Mouse (Mus musculus): ENCODE results near the gene Wdr77.
"Not testable (repeated sequence)": the region's sequence is repeated elsewhere in the genome, so short reads cannot be mapped to it uniquely, and the experiment has no call there.

The Wdr77 gene

DNA sequence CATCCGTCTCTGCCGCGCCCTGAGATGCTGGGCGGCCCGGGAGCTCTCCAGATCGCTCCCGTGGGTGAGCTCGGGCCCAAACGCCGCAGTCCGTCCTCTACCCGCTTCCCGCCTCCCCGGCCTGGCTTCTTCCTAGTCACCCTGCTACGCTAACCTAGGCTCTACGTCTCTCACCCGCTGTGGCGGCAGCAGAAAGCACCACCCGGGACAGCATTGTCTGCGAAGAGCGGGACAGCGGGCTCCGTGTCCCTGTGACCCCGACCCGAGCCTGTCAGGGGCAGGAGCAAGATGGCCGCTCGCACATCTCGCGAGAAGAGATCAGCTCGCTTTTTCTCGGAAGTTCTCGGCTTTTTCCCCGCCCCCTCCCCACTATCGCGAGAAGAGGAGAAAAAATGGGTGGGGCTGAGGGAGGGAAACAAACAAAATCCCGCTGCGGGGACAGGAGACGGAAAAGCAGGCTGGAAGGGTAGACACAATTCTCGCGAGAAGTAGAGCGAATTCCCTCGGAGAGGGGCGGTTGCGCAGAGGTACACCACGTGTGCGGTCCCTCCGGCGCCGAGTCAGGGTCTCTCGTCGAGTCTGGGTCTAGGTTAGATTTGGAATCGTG, at the start of gene Wdr77:
TSS of gene Wdr77 (plus strand) at position 396 of the 607 bp plus-strand sequence.
- DNase-seq: peak; percentile 96 to 97

DNA sequence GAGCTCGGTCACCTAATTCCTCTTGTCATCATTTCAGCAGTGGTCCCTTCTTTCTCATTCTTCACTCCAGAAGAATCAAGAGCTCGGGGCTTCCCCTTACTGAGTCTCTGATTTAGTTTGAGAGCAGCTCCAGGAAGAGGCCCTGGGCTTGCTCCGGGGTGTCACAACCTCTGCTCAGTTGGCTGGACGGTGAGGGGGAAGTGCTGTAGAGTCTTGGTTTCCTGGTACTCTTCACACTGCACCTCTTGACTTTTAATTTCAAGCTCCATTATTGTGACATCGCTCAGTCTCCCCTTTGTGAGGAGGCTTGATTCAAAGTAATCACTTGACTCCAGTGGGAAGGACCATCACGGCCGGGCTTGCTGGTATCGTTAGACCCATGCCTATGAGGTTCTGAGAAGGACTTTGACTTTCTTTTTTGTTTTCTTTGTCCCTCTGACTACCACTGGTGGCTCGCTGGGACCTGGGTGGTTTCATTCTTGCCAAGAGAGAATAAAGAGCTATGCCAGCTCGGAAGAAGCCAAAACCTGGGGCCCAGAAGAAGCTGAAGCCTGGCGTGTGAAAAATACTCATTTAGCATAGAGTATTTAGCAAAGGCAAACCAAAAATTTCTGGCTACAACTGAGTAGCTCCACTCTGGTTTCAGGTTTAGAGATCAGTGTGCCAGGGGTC, 48.5 kb upstream of the Wdr77 start:
- peak; percentile 68 to 76 for DNase-seq

DNA sequence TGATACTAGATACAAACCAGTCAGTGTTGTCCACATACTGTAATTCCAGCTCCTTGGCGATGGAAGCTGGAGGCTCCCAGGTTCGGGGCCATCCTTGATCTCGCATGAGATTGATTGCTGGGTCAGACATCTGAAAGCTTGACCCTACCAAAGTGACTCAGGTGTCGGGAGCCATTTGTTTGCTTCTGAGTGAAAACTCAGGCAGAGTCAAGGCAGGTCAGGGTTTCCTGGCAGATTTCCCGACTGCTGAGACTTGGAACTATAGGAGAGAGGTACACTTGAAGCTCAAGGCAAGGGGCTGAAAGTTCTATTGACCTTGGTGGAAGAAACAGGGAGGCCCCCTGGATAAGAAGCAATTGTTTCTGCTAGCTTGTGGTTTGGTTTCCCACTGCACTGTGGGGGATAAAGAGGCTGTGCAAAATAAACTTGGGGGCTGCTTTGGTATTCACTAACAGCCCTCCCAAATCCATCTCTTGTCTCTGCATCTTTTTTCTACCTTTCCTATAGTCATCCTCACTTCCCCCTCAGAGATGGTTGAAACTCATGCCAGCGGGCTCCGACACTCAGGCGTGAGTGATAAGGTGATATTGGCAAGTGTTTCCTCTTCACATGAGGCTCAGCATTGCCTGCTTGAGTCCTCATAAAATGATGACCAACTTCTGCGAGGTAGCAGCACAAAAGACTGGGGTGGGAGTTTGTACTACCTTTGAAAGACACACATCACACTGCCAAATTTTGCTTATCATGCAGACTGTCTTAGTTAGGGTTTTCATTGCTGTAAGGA, 46.9 kb upstream of the Wdr77 start:
- DNase-seq: no peak

DNA sequence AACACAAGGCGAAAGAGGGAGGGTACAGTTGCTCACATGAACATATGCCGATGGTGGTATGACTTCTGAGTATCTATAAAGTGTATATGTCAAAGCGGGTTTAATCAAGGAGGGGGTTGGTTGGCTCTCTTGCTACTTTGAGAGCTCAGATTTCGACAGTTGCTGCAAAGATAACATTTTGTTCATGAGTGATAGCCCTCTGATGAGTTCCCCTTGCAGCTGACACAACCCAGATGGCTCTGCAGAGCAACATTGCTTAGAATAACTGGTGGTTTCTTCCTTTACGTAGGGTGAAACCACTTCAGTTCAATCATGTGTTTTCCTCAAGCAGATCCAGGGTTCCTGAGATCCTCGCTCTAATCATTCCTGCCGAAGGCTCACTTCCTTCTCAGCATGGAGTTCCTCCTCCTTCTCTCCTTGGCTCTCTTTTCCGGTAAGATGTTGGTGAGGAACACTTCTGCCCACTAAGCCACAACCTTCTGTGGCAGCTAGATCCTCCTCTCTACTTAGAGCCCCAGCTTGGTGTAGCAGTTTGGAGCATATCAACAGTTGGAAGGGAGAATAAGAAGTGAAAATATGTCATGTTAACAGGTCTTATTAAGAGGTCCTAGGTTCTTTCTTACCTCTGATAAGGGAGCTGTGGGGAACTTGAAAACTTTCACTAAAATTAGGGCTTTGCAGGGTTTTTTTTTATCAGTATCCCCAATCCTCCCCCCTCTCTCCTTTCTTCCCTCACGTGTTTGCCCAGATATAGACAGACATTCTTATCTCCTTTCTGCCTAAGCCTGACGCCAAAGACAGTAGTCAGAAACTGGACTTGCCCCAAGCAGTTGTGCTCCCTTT, 45.1 kb upstream of the Wdr77 start:
- DNase-seq: no peak

DNA sequence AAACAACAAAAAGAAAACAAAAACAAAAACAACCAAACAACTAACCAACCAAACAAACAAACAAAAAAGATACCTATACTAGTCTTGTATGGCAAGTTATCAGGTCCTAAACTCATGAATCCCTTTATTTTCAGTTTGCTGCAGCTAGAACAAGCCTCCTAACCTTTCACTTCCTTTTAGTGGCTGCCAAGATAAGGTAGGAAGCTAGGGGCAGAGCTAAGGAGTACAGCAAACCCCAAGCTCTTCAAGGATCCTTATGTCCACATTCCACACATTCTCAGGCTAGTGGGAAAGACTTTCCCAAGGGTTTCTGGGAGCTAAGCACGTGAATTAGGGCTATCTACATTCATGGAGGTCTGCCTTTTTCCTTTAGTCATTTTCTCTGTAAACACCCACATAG, 43.9 kb upstream of the Wdr77 start:
- DNase-seq: no peak

DNA sequence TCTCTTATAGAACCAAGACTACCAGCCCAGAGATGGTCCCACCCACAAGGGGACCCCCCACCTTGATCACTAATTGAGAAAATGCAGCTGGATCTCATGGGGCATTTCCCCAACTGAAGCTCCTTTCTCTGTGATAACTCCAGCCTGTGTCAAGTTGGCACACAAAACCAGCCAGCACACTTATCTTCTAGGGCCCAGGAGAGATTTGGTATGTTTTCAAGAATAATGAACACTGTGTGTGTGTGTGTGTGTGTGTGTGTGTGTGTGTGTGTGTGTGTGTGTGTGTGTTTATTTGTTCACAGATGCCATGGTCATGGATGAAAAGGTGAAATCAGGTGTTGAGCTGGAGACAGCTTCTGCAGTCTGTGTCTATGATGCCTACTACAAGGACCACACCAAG, 42.7 kb upstream of the Wdr77 start:
- not testable (repeated sequence) for DNase-seq

DNA sequence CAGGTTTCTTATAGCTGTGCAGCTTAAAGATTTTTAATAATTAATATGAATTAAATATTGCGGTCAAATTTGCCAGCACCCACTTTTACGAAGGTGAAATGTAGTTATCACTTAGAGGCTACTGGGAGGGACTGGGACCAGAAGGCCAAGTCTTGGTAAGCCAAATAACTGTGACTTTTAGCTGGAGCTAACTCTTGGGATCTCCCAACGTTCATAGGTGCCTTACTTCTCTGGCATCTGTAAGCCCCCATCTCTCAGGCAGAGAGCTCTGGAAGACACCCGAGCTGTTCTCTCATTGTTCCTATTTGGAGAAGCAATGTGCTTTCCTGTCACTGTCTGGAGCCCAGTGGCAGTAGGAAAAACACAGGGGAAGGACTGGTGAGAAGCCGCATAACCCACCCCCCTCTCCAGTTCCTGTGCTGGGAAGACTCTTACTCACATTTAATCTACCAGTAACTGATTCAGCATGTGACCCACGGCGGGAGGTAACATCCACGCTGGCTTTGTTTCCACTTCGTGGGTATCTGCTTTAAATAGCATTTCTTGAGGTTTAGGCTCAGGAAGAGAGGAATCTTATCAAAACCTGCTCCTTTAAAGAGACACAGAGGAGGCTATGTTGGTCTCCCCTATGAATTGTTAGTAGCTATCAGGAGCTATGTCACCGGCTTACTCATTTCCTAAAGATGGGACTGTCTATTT, 41.4 kb upstream of the Wdr77 start:
- no peak for DNase-seq

DNA sequence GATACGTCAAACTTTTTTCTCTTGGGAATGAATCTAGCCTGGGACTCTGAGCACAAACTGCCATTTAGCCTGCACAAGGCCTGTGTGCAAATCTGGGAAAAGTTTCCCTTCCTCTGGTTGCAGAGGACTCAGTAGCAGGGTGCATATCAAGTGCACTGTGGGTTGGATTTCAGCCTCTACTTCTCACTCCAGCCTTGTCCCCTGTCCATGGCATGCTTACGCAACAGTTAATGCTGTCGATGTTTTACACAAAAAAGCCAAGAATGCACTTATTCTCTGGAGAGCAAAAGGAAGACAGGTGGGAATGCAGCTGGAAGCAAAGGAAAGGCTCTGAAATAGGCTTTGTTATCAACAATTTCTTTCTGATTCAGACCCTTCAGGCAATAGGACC, 40.8 kb upstream of the Wdr77 start:
- no peak for DNase-seq

DNA sequence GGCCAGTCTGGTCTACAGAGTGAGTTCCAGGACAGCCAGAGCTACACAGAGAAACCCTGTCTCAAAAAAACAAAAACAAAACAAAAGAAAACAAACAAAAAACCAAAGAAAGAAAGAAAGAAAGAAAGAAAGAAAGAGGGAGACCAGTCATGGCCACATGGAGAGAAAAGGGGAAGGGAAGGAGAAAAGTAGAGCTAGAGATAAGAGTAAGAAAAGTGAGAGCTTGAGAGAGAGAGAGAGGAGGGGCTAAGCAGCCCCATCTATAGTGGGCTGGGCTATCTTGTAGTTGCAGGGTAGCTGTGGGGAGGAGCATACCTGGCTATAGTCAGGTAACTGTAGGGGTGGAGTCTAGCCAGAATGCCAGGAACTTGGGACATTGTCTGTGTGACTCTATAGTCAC, 38.4 kb upstream of the Wdr77 start:
- not testable (repeated sequence) for DNase-seq

DNA sequence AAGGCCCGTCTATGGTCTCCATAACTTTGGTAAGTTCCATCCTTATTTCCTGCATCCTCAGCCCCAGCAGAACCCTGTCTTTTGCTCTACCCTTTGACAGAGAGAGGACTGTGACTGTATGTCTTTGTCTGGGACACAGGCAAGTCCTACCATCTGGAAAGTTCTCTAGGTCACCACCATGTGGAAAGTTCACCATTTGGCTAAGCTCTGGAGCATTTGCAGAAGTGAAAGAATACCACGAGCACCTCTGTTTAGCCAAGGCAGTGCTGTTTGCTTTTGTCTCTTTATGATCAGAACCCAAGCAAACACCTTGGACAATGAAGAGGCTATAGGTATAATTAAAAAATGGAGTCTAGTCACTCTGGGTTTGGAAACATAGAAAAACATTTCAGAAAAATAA, 37.2 kb upstream of the Wdr77 start:
- DNase-seq: no peak

DNA sequence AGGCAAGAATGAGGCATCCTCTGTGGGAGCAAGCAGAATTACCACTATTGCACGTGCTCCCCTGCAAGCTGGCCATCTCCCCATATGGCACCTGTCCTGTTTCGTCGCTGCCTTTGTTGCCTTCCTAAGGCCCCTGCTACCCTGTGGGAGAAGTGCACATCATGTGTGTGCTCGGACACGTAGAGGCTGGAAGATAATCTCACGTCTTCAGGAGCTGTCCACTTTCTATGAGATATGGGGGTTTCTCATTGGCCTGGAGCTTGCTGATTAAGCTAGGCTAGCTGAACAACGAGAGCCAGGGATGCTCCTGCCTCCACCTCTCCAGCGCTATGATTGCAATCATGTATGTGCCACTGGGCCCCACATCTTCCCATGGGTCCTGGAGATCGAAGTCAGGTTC, 34.6 kb upstream of the Wdr77 start:
- DNase-seq: no peak

DNA sequence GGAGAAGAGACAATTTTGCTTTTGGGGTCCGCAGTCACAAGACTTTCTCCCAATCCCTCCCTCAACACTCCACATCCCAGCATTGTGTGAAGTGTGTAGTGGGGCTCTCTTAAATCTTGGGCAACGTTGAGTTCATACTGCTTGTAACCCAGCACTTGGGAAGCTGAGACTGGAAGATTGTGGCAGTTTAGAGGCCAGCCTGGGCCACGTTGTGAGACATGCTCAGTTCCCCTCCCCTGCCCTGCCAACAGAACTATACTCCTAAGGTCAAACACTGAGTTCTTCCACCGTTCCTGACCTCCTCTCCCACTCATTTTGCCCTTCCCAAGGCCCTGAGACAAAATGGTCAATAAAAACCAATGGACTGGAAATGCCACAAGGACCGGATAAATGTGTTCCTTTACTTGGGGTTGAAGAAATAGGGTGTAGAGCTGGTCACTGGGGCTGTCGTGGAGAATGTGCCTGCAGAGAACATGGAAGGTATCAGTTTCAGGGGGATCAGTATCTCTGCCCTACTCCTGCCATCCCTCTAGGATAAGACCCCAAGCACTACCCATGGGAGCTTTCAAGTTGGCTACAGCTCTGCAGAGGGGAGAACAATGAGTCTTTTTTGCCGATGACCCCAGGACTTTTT, 31.5 kb upstream of the Wdr77 start:
- no peak for DNase-seq

DNA sequence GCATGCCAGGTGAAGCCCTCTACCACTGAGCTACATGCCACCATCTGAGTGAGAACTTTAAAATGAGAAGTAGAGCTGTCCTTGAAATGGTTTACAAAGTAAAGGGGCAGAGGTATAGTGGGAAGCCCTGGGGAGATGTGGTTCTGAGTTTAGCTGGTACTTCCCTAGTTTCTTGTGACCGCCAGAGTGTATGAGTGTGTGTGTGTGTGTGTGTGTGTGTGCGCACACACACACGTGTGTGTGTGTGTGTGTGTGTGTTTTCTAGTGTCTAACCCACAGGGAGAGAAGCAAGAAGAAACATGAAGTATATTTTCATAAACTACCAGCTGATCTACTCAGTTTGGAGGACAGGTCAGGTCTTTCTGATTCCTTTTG, 31.0 kb upstream of the Wdr77 start:
- DNase-seq: no peak

DNA sequence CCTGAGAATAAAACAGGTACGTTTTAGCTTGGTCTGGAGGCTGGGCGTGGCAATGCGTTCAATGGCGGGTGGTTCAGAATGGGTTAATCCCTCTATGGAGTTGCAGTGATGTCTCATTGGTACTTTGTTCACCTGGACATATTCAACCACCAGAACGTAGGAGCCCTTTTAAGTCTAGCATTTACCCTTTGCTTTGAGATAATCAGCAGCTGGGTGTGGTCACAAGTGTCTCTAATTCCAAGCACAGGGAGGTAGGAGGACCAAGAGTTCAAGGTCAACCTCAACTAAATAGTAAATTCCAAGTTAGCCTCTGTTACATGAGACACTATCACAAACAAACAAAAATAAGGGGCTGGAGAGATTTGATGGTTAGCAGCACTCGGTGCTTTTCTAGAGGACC, 30.4 kb upstream of the Wdr77 start:
- DNase-seq: no peak

DNA sequence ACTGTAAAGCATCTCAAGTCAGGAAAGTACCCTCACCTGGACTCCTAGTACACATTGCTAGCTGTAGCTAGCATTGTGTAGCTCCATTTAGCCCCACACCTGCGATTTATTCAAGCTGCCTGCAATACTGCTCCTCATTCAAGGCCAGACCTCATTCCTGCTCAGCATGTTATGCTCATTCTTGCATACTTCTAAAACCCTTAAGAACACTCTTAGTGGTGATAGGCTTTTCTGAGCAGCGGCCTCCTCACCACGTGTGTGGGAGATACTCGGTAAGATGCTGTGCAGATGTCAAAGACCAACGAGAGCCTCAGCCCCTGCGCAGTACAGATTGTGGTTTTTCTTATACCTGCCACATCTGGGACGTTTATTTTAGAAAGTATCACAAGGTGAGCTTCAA, 29.3 kb upstream of the Wdr77 start:
- no peak for DNase-seq

DNA sequence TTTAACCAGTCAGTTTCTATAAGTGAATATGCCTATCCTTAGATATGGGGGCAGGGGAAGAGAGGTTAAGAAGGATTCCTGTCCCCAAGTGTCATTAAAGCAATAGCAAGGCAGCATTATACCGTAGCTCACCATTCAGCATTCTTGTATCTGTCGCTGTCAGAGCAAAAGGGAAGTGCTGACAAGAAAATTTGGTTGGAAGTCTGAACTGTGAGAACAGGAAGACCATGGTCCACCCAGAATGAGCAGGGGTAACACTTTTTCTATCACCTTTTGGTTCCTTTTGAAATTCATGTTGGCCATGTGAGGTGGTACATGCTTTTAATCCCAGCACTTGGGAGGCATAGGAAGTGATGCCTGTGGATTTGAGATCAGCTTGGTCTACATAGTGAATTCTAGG, 28.1 kb upstream of the Wdr77 start:
- no peak for DNase-seq

DNA sequence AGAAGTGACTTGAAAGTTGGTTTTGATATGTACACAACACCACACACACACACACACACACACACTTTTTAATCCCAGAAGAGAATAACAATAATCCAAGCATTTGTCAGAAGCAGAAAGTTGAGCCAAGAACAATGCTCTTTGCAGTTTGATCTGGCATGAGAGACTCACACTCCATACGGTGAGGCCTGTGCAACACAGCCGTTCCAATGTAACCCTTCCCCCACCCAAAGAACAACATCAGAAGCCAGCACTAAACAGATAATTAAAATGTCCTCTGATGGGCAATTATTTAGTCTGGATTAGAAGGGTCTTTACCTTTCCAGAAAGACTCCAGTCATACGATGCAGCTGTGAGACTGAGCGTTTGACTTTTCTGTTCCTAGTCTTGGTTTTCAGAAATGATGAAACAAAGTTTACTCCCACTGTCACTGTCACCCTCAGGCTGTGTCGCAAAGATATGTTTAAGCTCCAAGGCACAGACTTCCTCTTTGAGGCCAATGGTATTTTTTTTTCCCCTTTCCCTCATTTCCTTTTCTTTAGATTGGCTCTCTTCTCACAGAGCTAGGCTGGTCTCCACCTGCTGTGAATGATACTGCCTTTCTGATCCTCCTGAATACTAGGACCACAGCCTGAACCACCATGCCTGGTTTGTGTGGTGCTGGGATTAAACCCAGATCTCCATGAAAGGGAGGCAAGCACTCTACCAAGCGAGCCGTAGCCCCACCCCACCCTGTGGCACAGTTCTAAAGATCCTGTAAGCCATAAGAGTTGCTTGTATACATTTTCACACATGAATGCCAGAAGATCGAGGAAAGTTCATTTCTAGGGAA, 26.7 kb upstream of the Wdr77 start, which contains the start of gene I830077J02Rik:
TSS of gene I830077J02Rik (minus strand) at position 425 of the 832 bp plus-strand sequence.
- DNase-seq: no peak

DNA sequence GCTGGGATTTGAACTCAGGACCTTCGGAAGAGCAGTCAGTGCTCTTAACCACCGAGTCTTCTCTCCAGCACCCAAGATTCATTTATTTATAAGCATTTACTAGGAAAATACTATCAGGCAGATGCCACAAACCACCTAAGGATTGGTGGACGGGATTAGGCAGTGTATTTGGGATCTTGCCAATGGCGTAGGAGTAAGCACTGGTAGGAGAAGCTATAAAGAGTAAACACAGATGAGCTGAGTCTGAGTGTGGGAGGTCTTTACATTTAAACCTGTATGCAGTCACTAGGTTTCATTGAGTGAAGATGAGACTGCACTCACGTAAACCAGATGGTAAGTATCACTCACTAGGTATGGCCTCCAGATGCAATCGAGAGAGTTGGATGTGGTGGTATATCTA, 25.2 kb upstream of the Wdr77 start:
- no peak for DNase-seq

DNA sequence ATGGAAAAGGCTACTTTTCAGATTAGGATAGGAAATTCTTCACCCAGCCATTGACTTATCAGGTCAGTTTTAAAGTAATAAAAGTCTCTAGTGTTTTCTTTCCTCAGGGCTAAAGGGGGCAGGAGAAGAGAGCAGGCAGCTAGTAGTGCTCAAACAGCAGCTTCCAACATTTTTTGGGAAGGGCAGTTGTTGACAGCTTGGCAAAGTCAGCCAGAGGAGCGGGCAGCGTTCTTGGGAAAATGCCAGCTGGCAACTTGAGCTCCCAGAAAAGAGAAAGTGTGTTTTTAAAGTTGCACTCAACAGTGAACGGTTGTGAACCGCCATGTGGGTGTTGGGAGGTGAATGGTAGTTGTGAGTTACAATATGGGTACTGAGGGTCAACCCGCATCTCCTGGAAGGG, 24.1 kb upstream of the Wdr77 start:
- peak; percentile 68 to 77 for DNase-seq

DNA sequence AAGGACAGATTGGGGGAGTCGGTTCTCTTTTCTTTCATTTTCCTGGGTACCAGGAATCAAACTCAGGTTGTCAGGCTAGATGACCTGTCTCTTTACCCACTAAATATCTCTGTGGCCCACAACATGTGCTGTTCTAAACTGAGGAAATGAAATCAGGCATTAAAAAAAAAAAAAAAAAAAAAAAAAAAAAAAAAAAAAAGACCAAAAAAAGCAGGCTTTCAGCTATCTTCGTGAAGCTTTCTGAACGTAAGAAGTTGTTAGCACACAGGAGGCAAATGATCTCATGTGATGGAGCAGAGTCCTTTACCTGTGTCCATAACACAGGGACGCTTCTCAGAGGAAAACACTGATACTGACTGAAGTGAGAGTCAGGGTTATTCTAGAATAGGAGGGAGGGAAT, 23.1 kb upstream of the Wdr77 start:
- no peak for DNase-seq

DNA sequence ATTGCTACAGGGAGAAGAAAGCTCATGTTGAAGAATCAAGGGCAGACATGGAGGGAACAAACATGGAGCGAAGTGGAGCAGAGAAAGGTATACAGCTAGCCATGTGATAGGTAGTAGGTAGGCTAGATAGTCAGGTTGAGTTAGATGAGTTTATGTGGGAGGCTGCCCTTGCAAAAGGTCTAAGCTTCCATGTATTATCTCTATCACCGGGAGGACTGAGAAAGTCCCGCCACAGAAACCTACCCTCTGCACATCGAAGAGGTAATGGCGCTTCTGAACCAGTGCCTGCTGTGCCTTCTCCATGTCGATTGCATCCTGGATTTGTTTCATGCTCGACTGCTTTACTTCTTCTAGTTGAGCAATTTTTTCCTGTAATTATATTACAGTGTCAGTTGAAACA, 7.8 kb upstream of the Wdr77 start:
- DNase-seq: no peak

Measured in lung, postnatal 4 days (tissue).